Mouse (Mus musculus): ENCODE data around the gene Rsph3a. TPM values are rescaled to one million over a fixed set of nuclear protein-coding genes. Genes with fewer than 3 reads are reported as not detected.

Gene Rsph3a
- 10 to 100 TPM; 11.9 to 20.5 TPM for total RNA-seq (2023)

DNA sequence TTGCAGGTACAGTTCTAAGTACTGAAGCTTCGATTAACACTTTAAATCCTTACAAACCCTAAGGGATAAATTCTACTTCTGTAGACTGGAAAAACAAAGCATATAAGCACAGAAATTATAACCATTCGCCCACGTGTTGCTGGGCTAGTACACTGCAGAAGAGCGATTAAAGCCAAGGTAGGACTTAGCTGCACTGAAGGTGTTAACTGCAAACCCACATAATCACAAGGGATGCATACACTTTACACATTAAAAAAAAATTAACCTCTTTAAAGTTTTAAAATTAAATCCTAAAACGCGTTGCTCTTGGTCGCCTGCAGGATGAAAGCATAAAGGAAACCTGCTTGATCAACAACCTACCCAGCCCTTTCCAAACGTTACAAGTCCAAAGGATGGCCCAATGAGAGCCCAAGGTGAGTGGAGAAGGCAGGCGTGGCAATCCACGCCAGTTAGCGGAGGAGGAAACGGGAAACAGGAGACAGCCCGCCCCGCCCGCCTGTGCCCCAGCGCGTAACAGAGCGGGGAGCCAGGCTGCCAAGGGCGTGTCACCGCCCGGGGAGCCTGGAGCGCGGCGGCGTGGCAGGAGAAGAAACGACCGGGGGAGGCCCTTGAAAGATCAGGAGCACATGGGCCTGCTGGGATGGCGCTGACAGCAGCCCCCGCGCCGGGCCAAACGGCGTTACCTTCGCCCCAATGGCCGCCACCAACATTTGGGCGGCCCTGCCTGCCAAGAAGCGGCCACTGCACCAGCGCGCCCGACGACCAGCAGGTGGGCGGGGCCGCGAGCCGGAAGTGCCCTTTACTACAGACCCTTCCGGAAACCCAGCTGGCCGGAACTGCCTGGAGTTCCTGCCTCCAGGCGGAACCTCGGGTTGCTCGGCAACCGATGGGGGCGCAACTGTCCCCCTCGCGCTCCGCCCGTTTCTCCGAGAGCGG, at the start of gene Rsph3a:
TSS of gene Rsph3a (plus strand) at position 498 of the 936 bp plus-strand sequence.

DNA sequence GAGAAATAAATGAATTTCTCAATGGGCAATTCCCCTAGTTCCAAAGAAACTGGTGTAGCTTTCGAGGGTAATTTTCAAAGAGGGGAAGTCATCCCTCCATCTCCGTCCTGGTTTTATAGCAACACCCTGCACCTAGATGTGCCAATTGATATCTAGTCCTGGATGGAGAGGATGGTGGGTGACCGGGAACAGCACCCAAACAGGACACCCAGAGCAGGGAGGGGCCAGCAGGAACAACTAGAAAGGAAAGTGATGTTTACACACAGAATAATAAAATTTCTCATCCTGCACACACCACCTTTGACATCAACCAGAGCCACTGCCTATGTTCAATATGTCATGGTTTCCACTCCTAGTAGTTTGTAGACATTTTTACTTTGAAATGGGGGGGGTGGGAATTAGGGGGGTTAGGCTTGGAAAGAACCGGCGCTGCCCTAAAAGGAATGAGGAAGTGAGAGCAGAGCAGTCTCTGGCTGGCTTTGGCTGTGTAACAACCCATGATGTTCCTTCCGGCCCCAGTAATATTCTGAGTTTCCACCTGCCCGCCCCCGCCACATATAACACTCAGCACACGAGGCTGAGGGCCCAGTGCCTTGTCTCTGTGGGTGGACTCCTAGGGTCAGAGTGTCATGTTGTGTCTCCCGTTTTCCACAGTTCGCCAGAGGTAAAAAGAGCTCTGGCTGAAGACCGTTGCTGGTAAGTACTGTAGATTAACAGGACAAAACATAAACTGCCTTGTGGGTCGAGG, 19.8 kb upstream of the Rsph3a start, which contains the start of gene Tagap:
TSS of gene Tagap (plus strand) at position 588 of the 748 bp plus-strand sequence.

Other genes starting within 250 kb of the Rsph3a start
- gene Fndc1, start 118.3 kb upstream of the Rsph3a start, total RNA-seq (2023), result not detected
- 100 to 1,000 TPM; 113 to 165 TPM for gene Tagap, start 19.6 kb upstream of the Rsph3a start, total RNA-seq (2023)
- 1 to 10 TPM in 1 of 2 experiments, under 1 TPM in 1; 0.78 to 1.4 TPM for gene Gm49673, start 202.2 kb downstream of the Rsph3a start, total RNA-seq (2023)
- gene Rnaset2a, start 202.5 kb downstream of the Rsph3a start, total RNA-seq (2023), result 10 to 100 TPM; 26.3 to 26.6 TPM
- gene Fgfr1op, start 219.9 kb downstream of the Rsph3a start, total RNA-seq (2023), result 10 to 100 TPM; 55.7 to 71.9 TPM